Mouse (Mus musculus) neutrophil, adult 5-6 weeks (primary cell): ENCODE data around the gene Deup1. TPM values are rescaled to one million over a fixed set of nuclear protein-coding genes. Genes with fewer than 3 reads are reported as not detected.

Experiments used
- ATAC-seq: fragments of 151-379, 151-347 bp; 2 replicates; pipeline ENCODE4 v1.8.0; 2017; ENCODE audit warnings: mild to moderate bottlenecking, moderate TSS enrichment; ENCODE audit not compliant: insufficient number of reproducible peaks, poor library complexity, low FRiP score, severe bottlenecking; ENCODE audit errors: extremely low read depth
- total RNA-seq: library from RNA; stranded (forward); fragments of 200-1000 nt; gene quantifications from 2 replicates; pipeline ENCODE4 v1.2.3, GENCODE M21; 2017

Gene Deup1
- total RNA-seq, result not detected in 2 replicates

- ATAC-seq, result no peak
Measured at GRCm38 (mm10) chr9:15627785-15628287, at the start of gene Deup1. Gene Deup1, minus strand, starts transcription at chr9:15627933.

GRCm38 (mm10) chr9:15672251-15672650 lies 44.5 kb upstream of the Deup1 start:
- ATAC-seq, result no peak

- ATAC-seq, result no peak
Measured at GRCm38 (mm10) chr9:15670002-15670527, 42.3 kb upstream of the Deup1 start.

- ATAC-seq, result no peak
Measured at GRCm38 (mm10) chr9:15669452-15669851, 41.7 kb upstream of the Deup1 start.

- ATAC-seq, result no peak
Measured at GRCm38 (mm10) chr9:15664606-15665005, 36.9 kb upstream of the Deup1 start.

GRCm38 (mm10) chr9:15659069-15659468 lies 31.3 kb upstream of the Deup1 start:
- ATAC-seq, result no peak

- ATAC-seq, result no peak
Measured at GRCm38 (mm10) chr9:15658236-15658785, 30.6 kb upstream of the Deup1 start.

GRCm38 (mm10) chr9:15653036-15653435 lies 25.3 kb upstream of the Deup1 start:
- no peak for ATAC-seq

- no peak for ATAC-seq
Measured at GRCm38 (mm10) chr9:15649977-15650376, 22.2 kb upstream of the Deup1 start.

- no peak for ATAC-seq
Measured at GRCm38 (mm10) chr9:15627384-15627783, 349 bp downstream of the Deup1 start.

GRCm38 (mm10) chr9:15624739-15625138 lies 3.0 kb downstream of the Deup1 start:
- ATAC-seq, result no peak

GRCm38 (mm10) chr9:15619767-15620166 lies 8.0 kb downstream of the Deup1 start:
- ATAC-seq, result no peak

GRCm38 (mm10) chr9:15619020-15619590 lies 8.6 kb downstream of the Deup1 start:
- no peak for ATAC-seq

GRCm38 (mm10) chr9:15617061-15617460 lies 10.7 kb downstream of the Deup1 start:
- ATAC-seq, result no peak

GRCm38 (mm10) chr9:15616471-15616870 lies 11.3 kb downstream of the Deup1 start:
- ATAC-seq, result no peak

- ATAC-seq, result no peak
Measured at GRCm38 (mm10) chr9:15609280-15609930, 18.3 kb downstream of the Deup1 start.

- ATAC-seq, result no peak
Measured at GRCm38 (mm10) chr9:15607601-15608000, 20.1 kb downstream of the Deup1 start.

GRCm38 (mm10) chr9:15603156-15603555 lies 24.6 kb downstream of the Deup1 start:
- no peak for ATAC-seq

- ATAC-seq, result no peak
Measured at GRCm38 (mm10) chr9:15600859-15601540, 26.7 kb downstream of the Deup1 start.
